Mouse (Mus musculus) gastrocnemius, adult 8-10 months (tissue): ENCODE results near the gene 1700012P22Rik. TPM values are rescaled to one million over a fixed set of nuclear protein-coding genes. Genes with fewer than 3 reads are reported as not detected.

Experiments
- DNase-seq, 2 experiments: peaks; one replicate each; pipeline ENCODE4 v3.0.0; 2022; ENCODE audit warnings: low spot score in 2 of 2
- total RNA-seq, 4 experiments: library from RNA; stranded (reverse); gene quantifications; 2 replicates each; pipeline ENCODE4 v1.2.4; 2022

1700012P22Rik gene
- not detected for total RNA-seq

DNA sequence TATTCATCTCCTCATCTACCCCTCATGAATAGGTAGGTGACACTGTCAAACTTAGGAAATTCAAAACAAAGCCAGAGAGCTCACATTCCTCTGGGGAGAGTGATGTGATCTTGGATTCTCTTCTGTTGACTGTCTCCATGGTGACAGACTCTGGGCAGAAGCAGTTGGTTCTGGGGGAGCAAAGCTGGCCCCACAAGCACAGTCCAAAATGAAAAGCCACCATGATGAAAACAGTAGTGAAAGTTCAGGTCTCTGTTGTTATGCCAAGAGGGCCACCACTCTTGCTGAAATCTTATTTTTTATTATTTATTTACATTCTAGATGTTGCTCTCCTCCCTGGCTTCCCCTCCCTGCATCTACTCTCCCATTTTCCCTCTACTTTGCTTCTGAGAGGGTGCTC, at the start of gene 1700012P22Rik:
Gene 1700012P22Rik, minus strand, starts transcription at position 101 of the 400 bp plus-strand sequence.
- DNase-seq = no peak

- DNase-seq = no peak
These were observed 29.5 kb upstream of the 1700012P22Rik start for GRCm38 (mm10) chr4:144468091-144468490.

- no peak for DNase-seq
These were observed 26.6 kb upstream of the 1700012P22Rik start for GRCm38 (mm10) chr4:144465206-144465605.

DNA sequence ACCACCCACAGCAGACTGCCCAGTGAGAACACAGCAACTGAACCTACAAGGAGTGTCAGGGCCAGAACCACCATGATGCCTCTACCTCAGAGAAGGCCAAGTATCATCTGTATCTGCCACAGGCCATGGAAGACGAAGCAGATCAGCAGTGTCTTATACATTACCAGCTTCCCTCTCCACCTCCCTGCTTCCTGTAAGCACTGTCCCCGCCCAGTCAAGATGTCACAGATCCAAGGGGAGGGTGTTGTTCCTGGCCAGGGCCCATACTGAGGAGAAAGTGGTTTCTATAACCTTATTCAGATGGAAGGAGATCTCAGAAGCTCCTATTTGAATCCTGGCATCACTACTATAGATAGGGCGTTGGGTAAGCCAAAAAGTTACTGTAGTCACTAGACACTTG, 25.1 kb upstream of the 1700012P22Rik start, which contains the start of gene Aadacl3:
Gene Aadacl3, minus strand, starts transcription at position 101 of the 400 bp plus-strand sequence.
- DNase-seq = no peak

- no peak for DNase-seq
These were observed 14.6 kb upstream of the 1700012P22Rik start, which contains the start of gene Gm9944 for GRCm38 (mm10) chr4:144453217-144453616. Gm9944 (minus strand) TSS chr4:144453317.

- no peak for DNase-seq
These were observed 10.0 kb upstream of the 1700012P22Rik start for GRCm38 (mm10) chr4:144448546-144448945.

DNA sequence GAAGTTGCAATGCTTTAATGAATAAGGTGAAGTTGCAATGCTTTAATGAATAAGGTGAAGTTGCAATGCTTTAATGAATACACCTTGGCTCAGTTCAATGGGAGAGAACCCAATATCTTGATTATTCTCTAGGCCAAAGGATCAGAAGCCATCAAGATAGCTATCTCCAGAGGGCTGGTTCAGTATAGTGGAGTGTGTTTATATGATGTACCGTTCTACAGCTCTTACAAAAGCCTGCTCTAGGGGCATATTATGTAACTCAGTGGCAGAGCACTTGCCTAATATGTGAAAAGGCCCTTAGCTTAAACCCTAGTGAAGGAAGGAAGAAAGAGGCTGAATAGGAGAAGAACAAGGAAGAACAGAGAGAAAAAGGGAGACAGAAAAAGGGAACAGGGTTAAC, 3.0 kb upstream of the 1700012P22Rik start:
- DNase-seq = no peak

- no peak for DNase-seq
These were observed 2.5 kb upstream of the 1700012P22Rik start for GRCm38 (mm10) chr4:144441095-144441494.

- DNase-seq = no peak
These were observed 5.4 kb downstream of the 1700012P22Rik start for GRCm38 (mm10) chr4:144433216-144433615.

GRCm38 (mm10) chr4:144430723-144431122, 7.8 kb downstream of the 1700012P22Rik start:
- DNase-seq = no peak

DNA sequence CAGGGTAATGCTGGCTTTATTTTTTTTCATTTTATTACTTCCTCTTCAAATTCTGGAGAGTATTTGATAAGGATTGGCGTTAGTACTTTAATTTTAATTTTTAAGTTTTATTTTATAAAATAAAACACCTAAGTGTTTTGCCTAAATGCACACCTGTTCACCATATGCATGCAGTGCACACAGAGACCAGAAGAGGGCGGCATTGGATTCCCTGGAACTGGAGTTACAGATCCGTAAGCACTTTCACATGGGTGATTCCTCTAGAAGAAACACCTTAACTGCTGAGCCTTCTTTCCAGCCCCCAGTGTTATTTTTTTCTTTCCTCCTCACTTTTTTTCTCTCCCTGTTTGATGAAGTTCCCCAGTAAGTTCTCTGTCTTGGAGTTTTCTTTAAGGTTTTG, 9.7 kb downstream of the 1700012P22Rik start:
- no peak for DNase-seq

- DNase-seq = no peak
These were observed 14.0 kb downstream of the 1700012P22Rik start for GRCm38 (mm10) chr4:144424590-144424989.

DNA sequence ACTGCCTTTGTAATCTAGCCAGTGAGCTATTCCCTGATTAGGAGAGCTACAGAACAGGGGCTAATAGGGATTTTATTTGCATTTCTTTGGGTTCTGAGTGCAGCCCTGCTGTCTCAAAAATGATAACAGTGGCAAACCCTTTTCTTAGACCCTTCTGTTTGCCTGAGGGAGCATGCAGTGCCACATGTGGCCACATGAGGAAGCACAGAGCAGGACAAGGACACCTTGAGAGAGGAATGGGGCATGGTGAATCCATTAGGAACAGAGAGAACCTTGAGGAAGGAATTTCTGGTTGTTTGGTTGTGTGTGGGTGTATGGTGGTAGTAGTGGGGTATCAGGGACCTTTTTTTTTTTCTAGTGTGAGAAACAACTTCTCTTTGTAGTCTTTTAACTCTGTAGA, 17.9 kb downstream of the 1700012P22Rik start:
- no peak for DNase-seq

GRCm38 (mm10) chr4:144408290-144408689, 30.3 kb downstream of the 1700012P22Rik start, which contains the start of gene Pramef12:
Pramef12 (minus strand) TSS chr4:144408464.
- DNase-seq = no peak

- no peak for DNase-seq
These were observed 32.3 kb downstream of the 1700012P22Rik start for GRCm38 (mm10) chr4:144406261-144406660.

GRCm38 (mm10) chr4:144404456-144405086, 34.0 kb downstream of the 1700012P22Rik start:
- DNase-seq = no peak

- DNase-seq = no peak
These were observed 35.9 kb downstream of the 1700012P22Rik start for GRCm38 (mm10) chr4:144402712-144403111.

GRCm38 (mm10) chr4:144396316-144396715, 42.3 kb downstream of the 1700012P22Rik start:
- DNase-seq = no peak

DNA sequence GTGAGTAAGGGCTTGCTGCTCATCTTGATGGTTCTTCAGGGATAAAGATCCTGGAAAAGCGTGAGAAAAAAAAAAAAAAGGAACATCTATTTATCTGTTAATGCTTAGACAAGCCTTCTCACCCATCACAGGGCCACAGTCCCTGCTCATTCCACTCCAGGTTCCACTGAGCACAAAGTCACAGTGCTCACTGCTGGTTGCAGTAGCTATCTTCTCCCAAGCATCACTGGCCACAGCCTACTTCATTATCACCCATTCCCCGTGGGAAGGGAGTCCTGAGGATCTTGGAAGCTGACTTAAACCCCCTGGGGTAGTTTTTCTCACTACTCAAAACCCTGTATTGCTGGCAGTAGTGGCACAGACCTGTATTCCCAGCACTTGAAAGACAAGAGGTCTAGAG, 60.7 kb downstream of the 1700012P22Rik start, which contains the start of gene Pramef20:
Gene Pramef20, minus strand, starts transcription at position 23 of the 400 bp plus-strand sequence.
- no peak for DNase-seq
